Mouse (Mus musculus) left cerebral cortex, postnatal 25 days (tissue): Measurements from ENCODE around the gene Gm27027. TPM values are rescaled to one million over a fixed set of nuclear protein-coding genes. Genes with fewer than 3 reads are reported as not detected.
A peak's percentile ranks its signal among the peaks of the same experiment; 100 is the strongest.

ENCODE experiments used
- DNase-seq, 2 experiments: peaks; one replicate each; pipeline ENCODE4 v3.0.0; 2022; ENCODE audit warnings: low spot score in 2 of 2, mixed read lengths in 1 of 2
- intact Hi-C: fragments of 180-260 bp; cut with DNase I; formaldehyde crosslinking; loops from one replicate; pipeline ENCODE4 v1.15.1; 2025
- total RNA-seq, 2 experiments: library from RNA; stranded (reverse); gene quantifications; 2 replicates each; pipeline ENCODE4 v1.2.3; 2021

Gene Gm27027
- total RNA-seq, 2 experiments from 2014 or later, result not detected

DNA sequence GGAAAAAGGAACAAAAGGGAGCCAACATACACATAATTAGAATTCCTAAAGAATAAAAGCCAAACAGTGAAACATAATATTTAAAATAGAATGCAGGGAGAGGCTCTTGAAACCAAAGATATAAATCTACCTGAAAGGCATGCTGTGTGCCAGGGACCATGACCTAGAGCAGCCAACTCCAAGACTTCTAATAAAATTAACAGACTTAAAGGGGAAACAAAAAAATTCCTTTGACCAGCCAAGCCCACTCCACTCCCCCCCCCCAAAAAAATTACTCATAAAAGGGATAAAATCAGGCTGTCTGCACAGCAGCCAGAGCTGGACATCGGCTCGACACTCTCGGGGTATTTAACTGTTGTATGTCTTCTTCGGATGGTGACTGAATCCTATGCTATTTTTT lies 51.3 kb downstream of the Gm27027 start:
- DNase-seq, result no peak
- intact Hi-C loops, result loop anchor here (5.0 kb wide), 1 partner anchor 53 kb away; no protein-coding TSS in a partner anchor

DNA sequence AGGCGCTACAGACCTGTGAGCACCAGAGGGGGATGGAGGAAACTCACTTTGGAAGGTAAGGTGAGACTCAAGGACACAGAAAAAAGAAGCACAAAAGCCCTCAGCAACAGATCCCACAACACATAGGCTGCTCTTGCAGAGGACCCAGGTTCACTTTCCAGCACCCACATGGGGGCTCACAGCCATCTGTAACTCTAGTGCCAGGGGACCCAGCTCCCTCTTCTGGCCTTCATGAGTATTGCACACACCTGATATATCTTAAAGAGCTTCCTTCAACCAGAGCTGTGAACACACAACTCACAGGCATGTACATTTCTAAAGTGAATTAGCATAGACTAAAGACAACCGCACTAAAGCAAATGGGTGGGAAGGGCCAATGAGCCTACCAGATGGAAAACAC lies 52.1 kb downstream of the Gm27027 start:
- intact Hi-C loops, result loop anchor here (5.0 kb wide), 1 partner anchor 52 kb away; no protein-coding TSS in a partner anchor
- no peak for DNase-seq

DNA sequence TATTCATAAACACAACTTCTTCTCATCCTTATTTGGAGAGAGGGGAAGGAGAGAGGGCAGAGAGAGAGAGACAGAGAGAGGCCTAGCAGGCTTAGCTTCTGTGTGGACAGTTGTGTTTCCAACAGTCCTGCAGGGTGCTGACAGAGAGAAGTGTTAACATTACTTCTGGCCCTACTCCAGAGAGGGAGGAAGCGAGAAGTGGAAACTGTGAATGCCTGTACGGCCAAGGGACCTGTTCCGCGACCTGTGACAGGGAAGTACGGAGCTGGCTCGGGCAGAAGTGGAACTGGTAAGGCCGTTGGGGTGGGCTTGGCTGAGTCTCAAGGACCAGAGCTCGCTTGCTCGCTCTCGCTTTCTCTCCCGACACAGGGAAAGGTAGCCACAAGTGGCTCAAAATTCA lies 54.5 kb downstream of the Gm27027 start:
- peak in 1 of 2 experiments; percentile 29 for DNase-seq

GRCm38 (mm10) chr2:93938534-93938933 lies 57.6 kb downstream of the Gm27027 start:
- DNase-seq, result peak in 1 of 2 experiments; percentile 25
- intact Hi-C loops, result no loop called here

More for the DNA sequence above, 54.5 kb downstream of the Gm27027 start:
- intact Hi-C loops, result loop anchor here (5.0 kb wide), 1 partner anchor 49 kb away; no protein-coding TSS in a partner anchor

GRCm38 (mm10) chr2:93928866-93929265 lies 67.3 kb downstream of the Gm27027 start:
- DNase-seq, result no peak
- intact Hi-C loops, result no loop called here

DNA sequence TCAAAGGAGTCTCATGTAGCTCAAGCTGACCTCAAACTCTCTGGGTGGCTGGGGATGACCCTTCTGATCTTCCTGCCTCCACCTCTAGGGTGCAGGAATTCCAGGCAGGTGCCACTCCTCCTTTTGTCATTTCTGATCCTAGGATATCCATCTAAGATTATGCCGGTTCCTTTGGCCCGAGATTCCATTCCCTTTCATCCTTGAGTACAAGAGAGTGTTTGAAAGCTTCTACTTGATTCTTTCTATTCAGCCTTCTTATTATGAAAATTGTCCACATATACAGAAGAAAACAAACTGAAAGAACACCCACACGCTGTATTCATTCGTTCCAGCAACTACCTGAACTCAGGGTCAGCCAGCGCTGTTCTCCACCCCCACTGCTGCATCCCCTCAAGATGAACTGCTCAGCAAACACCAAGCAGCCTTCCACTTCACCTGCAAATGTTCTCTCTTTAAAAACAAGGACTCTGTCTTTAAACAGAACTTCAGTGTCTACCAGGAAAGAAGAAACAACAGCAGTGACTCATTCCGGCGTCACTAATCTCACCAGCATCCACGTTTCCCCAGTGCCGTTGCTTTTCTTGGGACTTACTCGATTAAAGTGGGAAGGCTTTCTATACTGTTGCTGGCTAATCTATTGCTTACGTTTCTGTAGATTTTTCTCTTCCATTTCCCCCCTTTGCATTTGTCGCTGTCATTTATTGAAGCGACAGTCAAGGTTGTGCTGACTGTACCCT lies 68.3 kb downstream of the Gm27027 start:
- DNase-seq, result peak; percentile 30 to 63
- intact Hi-C loops, result no loop called here

GRCm38 (mm10) chr2:93926141-93926540 lies 70.0 kb downstream of the Gm27027 start:
- intact Hi-C loops, result no loop called here
- no peak for DNase-seq

GRCm38 (mm10) chr2:93919093-93919492 lies 77.1 kb downstream of the Gm27027 start:
- intact Hi-C loops, result no loop called here
- DNase-seq, result no peak

DNA sequence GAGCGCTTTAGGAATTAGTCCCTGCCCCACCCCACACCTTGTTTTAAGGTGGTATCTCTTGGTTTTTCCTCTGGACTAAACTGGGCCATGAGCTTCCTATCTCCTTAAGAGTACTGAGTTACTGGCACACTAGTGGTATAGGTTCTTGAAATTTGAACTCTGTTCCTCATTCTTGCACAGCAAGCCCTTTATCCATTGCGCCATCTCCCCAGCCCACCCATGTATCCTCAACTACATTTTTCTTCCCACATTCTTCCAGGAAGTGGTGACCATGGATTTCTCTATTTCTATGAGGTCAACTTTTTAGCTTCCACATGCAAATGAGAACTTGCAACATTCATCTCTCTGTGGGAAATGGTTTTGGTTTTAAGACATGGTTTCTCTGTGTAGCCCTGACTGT lies 82.6 kb downstream of the Gm27027 start:
- intact Hi-C loops, result no loop called here
- no peak for DNase-seq

DNA sequence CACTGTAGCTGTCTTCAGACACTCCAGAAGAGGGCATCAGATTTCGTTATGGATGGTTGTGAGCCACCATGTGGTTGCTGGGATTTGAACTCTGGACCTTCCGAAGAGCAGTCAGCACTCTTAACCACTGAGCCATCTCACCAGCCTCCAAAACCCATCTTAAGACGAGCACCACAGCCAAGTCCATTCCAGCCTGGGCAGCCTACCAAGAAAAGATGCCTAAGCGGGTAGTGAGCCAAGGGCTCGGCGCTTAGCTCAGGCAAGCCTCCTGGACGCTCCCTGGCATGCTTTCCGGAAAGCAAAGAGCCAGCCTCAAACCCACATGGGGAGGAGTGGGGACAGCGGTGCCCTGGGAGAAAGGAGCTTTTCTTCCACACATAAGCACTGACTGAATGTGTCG lies 84.2 kb downstream of the Gm27027 start:
- peak; percentile 21 to 59 for DNase-seq
- intact Hi-C loops, result no loop called here

DNA sequence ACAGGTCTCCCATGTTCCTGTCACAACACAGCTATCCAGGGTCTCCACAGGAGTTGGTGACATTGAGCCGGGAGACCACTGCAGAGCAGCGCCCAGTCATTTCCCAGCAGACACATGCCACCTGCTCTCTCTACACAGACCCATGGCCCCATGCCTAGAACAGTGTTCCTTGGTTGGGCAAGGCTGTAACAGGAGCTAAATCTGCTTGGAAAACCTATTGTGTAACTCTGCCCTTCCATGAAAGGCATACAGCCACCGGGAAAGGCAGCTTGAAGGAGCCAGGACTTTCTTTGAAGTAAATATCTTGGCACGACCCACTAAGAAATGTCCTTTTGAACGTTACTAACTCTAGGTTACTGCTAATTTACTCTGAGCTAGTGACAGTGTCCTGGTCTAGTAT lies 86.4 kb downstream of the Gm27027 start:
- DNase-seq, result no peak
- intact Hi-C loops, result no loop called here

DNA sequence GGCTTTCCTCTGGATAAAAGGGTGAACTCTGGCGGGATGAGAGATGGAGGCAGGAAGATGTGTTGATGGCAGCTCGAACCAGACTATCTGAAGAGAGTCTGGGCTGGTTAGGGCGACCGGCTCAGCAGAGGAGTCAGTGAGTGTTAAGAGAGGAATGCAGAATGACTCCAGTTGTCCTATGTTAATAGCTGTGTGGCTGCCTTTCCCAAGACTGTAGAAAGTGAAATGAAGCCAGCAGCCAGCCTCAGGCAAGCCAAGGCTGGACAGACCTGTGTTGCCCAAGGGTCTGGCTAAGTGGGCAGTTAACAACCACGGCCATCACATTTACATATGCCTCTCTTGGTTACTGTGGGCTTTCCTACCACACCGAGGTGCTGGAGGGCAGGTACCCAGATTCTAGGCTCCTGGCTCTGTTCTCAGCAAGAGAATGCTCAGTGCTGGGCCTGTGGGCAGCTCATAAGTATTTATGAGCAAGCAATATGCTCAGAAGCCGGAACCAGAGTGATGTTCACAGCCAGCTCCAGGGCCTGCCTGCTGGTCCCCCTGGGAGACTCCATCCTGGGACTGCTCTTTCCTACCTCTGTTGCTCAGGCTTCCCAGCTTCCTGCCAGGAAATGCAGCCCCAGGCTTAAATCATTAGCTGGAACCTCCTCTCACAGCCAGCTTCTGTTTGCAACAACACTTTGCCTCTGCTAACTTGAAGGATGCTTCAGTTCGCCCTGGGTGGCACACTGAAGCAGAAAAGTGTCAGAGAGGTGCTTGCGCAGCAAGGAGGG lies 88.4 kb downstream of the Gm27027 start:
- intact Hi-C loops, result no loop called here
- DNase-seq, result peak in 1 of 2 experiments; percentile 28

Other genes with a start within 250 kb of the Gm27027 start
- gene Ext2, start 173.8 kb downstream of the Gm27027 start, total RNA-seq, result 10 to 100 TPM; 51.2 to 53.0 TPM
- gene Accs, start 146.4 kb downstream of the Gm27027 start, total RNA-seq, result 1 to 10 TPM; 2.4 to 3.6 TPM
- gene Accsl, start 127.2 kb downstream of the Gm27027 start, total RNA-seq, result not detected
- 10 to 100 TPM; 46.6 to 48.8 TPM for gene Gm13889, start 39.2 kb downstream of the Gm27027 start, total RNA-seq
- 10 to 100 TPM; 19.4 to 25.7 TPM for gene Alkbh3, start 14.5 kb upstream of the Gm27027 start, total RNA-seq
- gene Hsd17b12, start 161.6 kb upstream of the Gm27027 start, total RNA-seq, result 10 to 100 TPM; 73.5 to 79.9 TPM